Mouse (Mus musculus): ENCODE measurements around the gene Casp6.

GRCm38 (mm10) chr3:129917424-129917823 lies 16.2 kb downstream of the Casp6 start:
- TF ChIP-seq CTCF (IDR thresholded peaks at IDR 0.05; ENCODE audit: borderline replicate concordance, insufficient read depth, low read depth, low read length) (no peak), POLR2A (IDR thresholded peaks at IDR 0.05; ENCODE audit: borderline replicate concordance, insufficient read depth, low read length) (no peak)

Measured in cerebellum, adult 2 months (tissue).